Mouse (Mus musculus): ENCODE results near the gene Alg14. TPM values are rescaled to one million over a fixed set of nuclear protein-coding genes. Genes with fewer than 3 reads are reported as not detected.
A peak's percentile ranks its signal among the peaks of the same experiment; 100 is the strongest.

The Alg14 gene
- polyA plus RNA-seq, 1 experiment, result 6.4 TPM

GRCm38 (mm10) chr3:121402096-121402495, 110.5 kb downstream of the Alg14 start:
- 82% methylated on average over 6 of the region's 6 CpGs for WGBS
- Histone ChIP-seq H3K27me3 (ENCODE audit: control insufficient read depth, insufficient read depth, low read length) (no peaks in the 10 kb centered on the region), H3K4me3 (ENCODE audit: low read depth, low read length) (no peak overlapping the region), H3K4me1 (ENCODE audit: control insufficient read depth, insufficient read depth, insufficient read length, low read length) (peaks cover 4% of the 10 kb centered on the region; the same call in 1 of the 2 replicates), H3K27ac (ENCODE audit: insufficient read depth, low read depth, low read length) (no peak overlapping the region), H3K36me3 (ENCODE audit: control insufficient read depth, insufficient read depth, low read length) (no peaks in the 10 kb centered on the region)
- TF ChIP-seq CTCF (IDR thresholded peaks at IDR 0.05; ENCODE audit: extremely low read depth, insufficient read length, insufficient replicate concordance, low read depth, low read length), result no peak
- TF ChIP-seq POLR2A (IDR thresholded peaks at IDR 0.05; ENCODE audit: low read depth, low read length), result no peak

- Histone ChIP-seq H3K4me1 (ENCODE audit: control insufficient read depth, insufficient read depth, insufficient read length, low read length) (peaks cover 13% of the 10 kb centered on the region; the same call in 1 of the 2 replicates), H3K4me3 (ENCODE audit: low read depth, low read length) (no peak overlapping the region), H3K36me3 (ENCODE audit: control insufficient read depth, insufficient read depth, low read length) (no peaks in the 10 kb centered on the region), H3K27me3 (ENCODE audit: control insufficient read depth, insufficient read depth, low read length) (no peaks in the 10 kb centered on the region), H3K27ac (ENCODE audit: insufficient read depth, low read depth, low read length) (no peak overlapping the region)
- TF ChIP-seq CTCF (IDR thresholded peaks at IDR 0.05; ENCODE audit: extremely low read depth, insufficient read length, insufficient replicate concordance, low read depth, low read length), result no peak
- no peak for TF ChIP-seq POLR2A (IDR thresholded peaks at IDR 0.05; ENCODE audit: low read depth, low read length)
- WGBS, result 46% methylated on average over 5 of the region's 5 CpGs
Measured at GRCm38 (mm10) chr3:121403449-121403848, 111.9 kb downstream of the Alg14 start.

- no peaks in the 10 kb centered on the region for H3K27me3 ChIP-seq (ENCODE audit: control insufficient read depth, insufficient read depth, low read length)
- WGBS, result 44% methylated on average over 5 of the region's 5 CpGs
- TF ChIP-seq CTCF (IDR thresholded peaks at IDR 0.05; ENCODE audit: extremely low read depth, insufficient read length, insufficient replicate concordance, low read depth, low read length), result no peak
- no peak for TF ChIP-seq POLR2A (IDR thresholded peaks at IDR 0.05; ENCODE audit: low read depth, low read length)
- H3K4me1 ChIP-seq (ENCODE audit: control insufficient read depth, insufficient read depth, insufficient read length, low read length), result peaks cover 13% of the 10 kb centered on the region; the same call in 1 of the 2 replicates
- H3K36me3 ChIP-seq (ENCODE audit: control insufficient read depth, insufficient read depth, low read length), result no peaks in the 10 kb centered on the region
- H3K27ac ChIP-seq (ENCODE audit: insufficient read depth, low read depth, low read length), result peak overlapping the region; percentile 35; the same call in 1 of the 2 replicates
- H3K4me3 ChIP-seq (ENCODE audit: low read depth, low read length), result no peak overlapping the region
Measured at GRCm38 (mm10) chr3:121405101-121405500, 113.5 kb downstream of the Alg14 start.

GRCm38 (mm10) chr3:121407417-121407816, 115.8 kb downstream of the Alg14 start:
- H3K27ac ChIP-seq (ENCODE audit: insufficient read depth, low read depth, low read length), result no peak overlapping the region
- H3K27me3 ChIP-seq (ENCODE audit: control insufficient read depth, insufficient read depth, low read length), result no peaks in the 10 kb centered on the region
- 49% methylated on average over 9 of the region's 9 CpGs for WGBS
- TF ChIP-seq POLR2A (IDR thresholded peaks at IDR 0.05; ENCODE audit: low read depth, low read length) (no peak), CTCF (IDR thresholded peaks at IDR 0.05; ENCODE audit: extremely low read depth, insufficient read length, insufficient replicate concordance, low read depth, low read length) (no peak)
- no peaks in the 10 kb centered on the region for H3K36me3 ChIP-seq (ENCODE audit: control insufficient read depth, insufficient read depth, low read length)
- H3K4me1 ChIP-seq (ENCODE audit: control insufficient read depth, insufficient read depth, insufficient read length, low read length), result peaks cover 19% of the 10 kb centered on the region; the same call in 1 of the 2 replicates
- H3K4me3 ChIP-seq (ENCODE audit: low read depth, low read length), result no peak overlapping the region

GRCm38 (mm10) chr3:121408386-121408785, 116.8 kb downstream of the Alg14 start:
- WGBS, result 72% methylated on average over 3 of the region's 3 CpGs

GRCm38 (mm10) chr3:121411450-121411849, 119.9 kb downstream of the Alg14 start:
- no peaks in the 10 kb centered on the region for H3K27me3 ChIP-seq (ENCODE audit: control insufficient read depth, insufficient read depth, low read length)
- TF ChIP-seq POLR2A (IDR thresholded peaks at IDR 0.05; ENCODE audit: low read depth, low read length) (no peak), CTCF (IDR thresholded peaks at IDR 0.05; ENCODE audit: extremely low read depth, insufficient read length, insufficient replicate concordance, low read depth, low read length) (no peak)

More at GRCm38 (mm10) chr3:121408386-121408785, 116.8 kb downstream of the Alg14 start:
- H3K36me3 ChIP-seq (ENCODE audit: control insufficient read depth, insufficient read depth, low read length), result no peaks in the 10 kb centered on the region
- TF ChIP-seq CTCF (IDR thresholded peaks at IDR 0.05; ENCODE audit: extremely low read depth, insufficient read length, insufficient replicate concordance, low read depth, low read length) (no peak), POLR2A (IDR thresholded peaks at IDR 0.05; ENCODE audit: low read depth, low read length) (no peak)
- no peak overlapping the region for H3K27ac ChIP-seq (ENCODE audit: insufficient read depth, low read depth, low read length)
- H3K4me3 ChIP-seq (ENCODE audit: low read depth, low read length), result no peak overlapping the region
- no peaks in the 10 kb centered on the region for H3K27me3 ChIP-seq (ENCODE audit: control insufficient read depth, insufficient read depth, low read length)
- H3K4me1 ChIP-seq (ENCODE audit: control insufficient read depth, insufficient read depth, insufficient read length, low read length), result peaks cover 19% of the 10 kb centered on the region; the same call in 1 of the 2 replicates

More at GRCm38 (mm10) chr3:121411450-121411849, 119.9 kb downstream of the Alg14 start:
- H3K27ac ChIP-seq (ENCODE audit: insufficient read depth, low read depth, low read length), result peak overlapping the region; percentile 34
- 28% methylated on average over 6 of the region's 6 CpGs for WGBS
- no peak overlapping the region for H3K4me3 ChIP-seq (ENCODE audit: low read depth, low read length)
- H3K36me3 ChIP-seq (ENCODE audit: control insufficient read depth, insufficient read depth, low read length), result no peaks in the 10 kb centered on the region
- H3K4me1 ChIP-seq (ENCODE audit: control insufficient read depth, insufficient read depth, insufficient read length, low read length), result peaks cover 18% of the 10 kb centered on the region; the same call in 1 of the 2 replicates

Other genes with a start within 250 kb of the Alg14 start
- 0.24 and 0.56 TPM in 2 replicates for gene Rwdd3, start 120.1 kb upstream of the Alg14 start, polyA plus RNA-seq (2012; rRNA removed)
- 0.75 and 0.77 TPM in 2 replicates for gene Tmem56, start 8.7 kb upstream of the Alg14 start, polyA plus RNA-seq (2012; rRNA removed)
- gene Cnn3, start 134.7 kb downstream of the Alg14 start, polyA plus RNA-seq (2012; rRNA removed), result 52.8 and 67.8 TPM in 2 replicates
- 4.6 and 5.9 TPM in 2 replicates for gene Slc44a3, start 240.6 kb downstream of the Alg14 start, polyA plus RNA-seq (2012; rRNA removed)

Data from small intestine, adult 2 months (tissue).